Mouse (Mus musculus) frontal cortex, adult 2 months (tissue): ENCODE results near the gene F2r. TPM values are rescaled to one million over a fixed set of nuclear protein-coding genes. Genes with fewer than 3 reads are reported as not detected.

Source experiments
- DNase-seq, 2 experiments: peaks; one replicate each; pipeline ENCODE4 v3.0.0; 2022; ENCODE audit warnings: low spot score in 1 of 2; ENCODE audit errors: extremely low spot score in 1 of 2
- polyA plus RNA-seq: library from polyadenylated mRNA; depleted of rRNA; stranded (reverse); fragments of >200 nt; gene quantifications from 2 replicates; pipeline ENCODE4 v1.2.3, GENCODE M21; 2012; rRNA removed

The F2r gene
- polyA plus RNA-seq: 3.7 and 4.4 TPM in 2 replicates

DNA sequence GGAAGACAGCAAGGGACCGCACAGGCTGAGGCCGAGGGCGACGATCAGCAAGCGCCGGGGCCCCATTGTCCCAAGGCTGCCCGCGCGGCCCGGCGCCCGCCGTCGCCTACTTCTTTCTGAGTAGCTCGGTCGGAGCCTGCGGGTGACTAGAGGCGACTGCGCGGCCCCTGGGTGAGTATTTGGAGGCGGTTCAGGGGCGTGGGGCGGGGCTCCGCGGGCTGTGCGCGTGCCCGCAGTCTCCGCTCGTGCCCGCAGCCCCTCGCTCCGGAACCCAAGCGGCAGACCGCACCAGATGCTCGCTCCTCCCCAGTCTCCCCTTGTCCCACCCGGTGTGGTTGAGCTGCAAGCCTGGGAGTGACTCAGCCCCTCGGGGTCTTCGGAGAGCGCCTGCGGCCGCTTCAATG is at the start of gene F2r:
TSS of gene F2r (minus strand) at position 179 of the 404 bp plus-strand sequence.
- DNase-seq: peak in 1 of 2 experiments; percentile 43

GRCm38 (mm10) chr13:95667260-95667659 is 49.0 kb upstream of the F2r start:
- peak in 1 of 2 experiments; percentile 18 for DNase-seq

- no peak for DNase-seq
Measured at GRCm38 (mm10) chr13:95665644-95666356, 47.5 kb upstream of the F2r start.

- DNase-seq: no peak
Measured at GRCm38 (mm10) chr13:95663834-95664233, 45.5 kb upstream of the F2r start.

DNA sequence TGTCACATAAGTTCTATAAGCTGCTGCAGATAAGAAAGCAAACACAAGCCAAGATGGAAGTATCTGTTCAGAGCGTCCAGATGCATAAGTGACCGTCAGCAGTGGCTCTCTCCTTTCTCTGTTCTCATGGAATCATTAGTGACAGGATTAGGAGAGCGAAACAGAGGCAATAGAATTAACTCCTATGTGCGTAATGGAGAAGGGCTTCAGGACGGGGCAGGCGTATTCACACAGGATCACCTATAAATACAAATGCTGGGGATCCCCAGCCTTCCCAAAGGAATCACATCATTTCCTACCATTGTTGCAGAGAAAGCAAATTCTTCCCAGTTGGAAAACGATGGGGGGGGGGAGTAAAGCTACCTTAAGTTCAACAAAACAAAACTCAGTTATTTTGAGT is 41.1 kb upstream of the F2r start:
- DNase-seq: no peak

DNA sequence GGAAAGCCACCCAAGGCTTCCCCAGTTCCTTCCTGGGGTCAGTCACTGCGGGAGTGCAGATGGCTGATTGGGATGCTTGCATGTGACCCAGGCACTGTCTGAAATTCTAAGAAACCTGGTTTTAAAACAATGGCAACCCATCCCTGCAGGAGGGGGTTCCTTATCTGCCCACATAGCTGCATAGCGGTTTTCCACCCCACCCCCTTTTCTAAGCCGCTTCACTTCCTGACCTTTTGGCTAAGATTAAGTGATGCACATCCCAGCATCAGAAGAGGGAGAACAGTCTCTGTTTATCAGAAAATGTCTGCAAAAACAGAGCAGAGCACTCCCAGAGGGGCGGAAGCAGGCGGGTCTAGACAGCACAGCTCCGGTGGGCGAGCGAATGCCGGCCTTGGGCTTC is 38.9 kb upstream of the F2r start:
- no peak for DNase-seq

GRCm38 (mm10) chr13:95655284-95655683 is 37.0 kb upstream of the F2r start:
- peak in 1 of 2 experiments; percentile 23 for DNase-seq

- DNase-seq: no peak
Measured at GRCm38 (mm10) chr13:95653696-95654095, 35.4 kb upstream of the F2r start.

- DNase-seq: no peak
Measured at GRCm38 (mm10) chr13:95651870-95652668, 33.8 kb upstream of the F2r start.

DNA sequence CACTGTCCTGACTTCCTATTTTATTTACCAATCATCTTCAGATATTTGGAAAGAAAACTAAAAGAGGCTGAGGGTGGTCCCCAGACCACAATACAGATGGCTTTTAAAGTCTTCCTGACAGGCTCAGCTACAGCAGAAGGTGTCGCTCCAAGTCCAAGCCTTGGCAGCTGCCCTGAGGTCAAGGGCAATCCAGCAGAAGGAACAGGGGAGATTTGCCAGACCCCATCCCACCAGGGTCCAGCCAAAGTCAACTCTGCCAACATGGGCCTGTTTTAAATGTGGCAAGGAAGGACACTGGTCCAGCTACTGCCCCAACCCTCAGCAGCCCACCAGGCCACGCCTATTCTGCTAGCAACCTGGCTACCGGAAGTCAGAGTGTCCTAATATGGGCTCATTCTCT is 31.7 kb upstream of the F2r start:
- DNase-seq: no peak

- no peak for DNase-seq
Measured at GRCm38 (mm10) chr13:95647248-95647647, 29.0 kb upstream of the F2r start.

DNA sequence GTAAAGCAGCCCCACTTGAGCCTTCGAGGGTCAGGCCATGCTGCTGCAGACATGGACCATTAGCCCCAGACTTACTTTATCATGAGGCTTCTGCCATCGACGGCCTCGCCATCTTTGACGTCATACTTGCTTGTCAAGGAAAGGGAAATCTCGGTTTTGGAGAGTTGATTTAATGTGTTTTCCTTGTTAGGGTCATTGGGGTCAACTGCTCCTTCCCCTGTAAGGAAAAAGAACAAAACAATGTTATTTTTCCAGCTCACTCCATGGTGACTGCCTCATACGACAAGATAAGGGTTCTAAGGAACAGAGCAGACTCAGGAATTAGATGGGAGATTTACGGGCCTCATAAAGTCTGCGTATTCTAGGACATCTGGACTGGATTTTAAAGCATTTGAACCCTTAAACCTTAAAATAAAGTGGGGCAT is 28.4 kb upstream of the F2r start:
- no peak for DNase-seq

- DNase-seq: no peak
Measured at GRCm38 (mm10) chr13:95643740-95644139, 25.5 kb upstream of the F2r start.

- DNase-seq: no peak
Measured at GRCm38 (mm10) chr13:95641061-95641986, 23.0 kb upstream of the F2r start.

- no peak for DNase-seq
Measured at GRCm38 (mm10) chr13:95640408-95640807, 22.1 kb upstream of the F2r start.

GRCm38 (mm10) chr13:95639336-95640116 is 21.2 kb upstream of the F2r start:
- no peak for DNase-seq

GRCm38 (mm10) chr13:95638894-95639293 is 20.6 kb upstream of the F2r start:
- no peak for DNase-seq

GRCm38 (mm10) chr13:95637737-95638136 is 19.4 kb upstream of the F2r start:
- DNase-seq: no peak

GRCm38 (mm10) chr13:95635301-95635700 is 17.0 kb upstream of the F2r start:
- DNase-seq: no peak

- DNase-seq: no peak
Measured at GRCm38 (mm10) chr13:95634451-95634850, 16.2 kb upstream of the F2r start.
